ENCODE assay signal across 8 mouse cellular contexts in the genomic region with DNA sequence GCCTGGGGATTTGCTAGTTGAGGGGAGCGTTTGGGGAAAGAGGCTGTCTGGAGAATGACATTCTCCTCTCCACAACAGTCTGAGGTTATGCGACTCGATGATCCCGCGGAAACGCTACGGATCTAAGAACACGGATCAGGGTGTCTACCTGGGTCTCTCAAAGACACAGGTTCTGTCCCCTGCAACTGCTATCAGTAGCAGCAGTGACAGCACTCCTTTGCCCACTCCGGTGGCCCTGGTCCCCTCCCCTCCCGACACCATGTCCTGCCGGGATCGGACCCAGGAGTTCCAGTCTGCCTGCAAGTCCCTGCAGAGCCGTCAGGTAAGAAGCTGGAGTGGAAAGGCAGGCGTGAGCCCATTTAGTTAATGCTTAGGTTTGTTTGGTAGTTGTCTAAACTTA. TPM values are rescaled to one million over a fixed set of nuclear protein-coding genes. Genes with fewer than 3 reads are reported as not detected.
DNase-seq lines count a peak whose midpoint lies in the region; ATAC-seq lines count a peak whose summit lies in the region.

No protein-coding gene starts in this region.

- H3K4me2 ChIP-seq in intestine, embryonic 15.5 days (replicated peaks): peak overlapping the region; percentile 93
- H3K4me2 ChIP-seq in neural tube, embryonic 12.5 days (replicated peaks): peak overlapping the region; percentile 89

- no peaks in the 10 kb centered on the region for H3K27me3 ChIP-seq in megakaryocyte, embryonic 14.5 days (replicated peaks)
- no peaks in the 10 kb centered on the region for H3K27me3 ChIP-seq in intestine, embryonic 15.5 days (replicated peaks)
- no peaks in the 10 kb centered on the region for H3K27me3 ChIP-seq in neural tube, embryonic 12.5 days (replicated peaks)

- peak overlapping the region; percentile 90 for H3K9ac ChIP-seq in intestine, embryonic 15.5 days
- peak overlapping the region; percentile 83 for H3K9ac ChIP-seq in neural tube, embryonic 12.5 days

- peaks cover 82% of the 10 kb centered on the region for H3K36me3 ChIP-seq in megakaryocyte, embryonic 14.5 days (replicated peaks; ENCODE audit: low read length)
- peaks cover 46% of the 10 kb centered on the region for H3K36me3 ChIP-seq in intestine, embryonic 15.5 days
- peaks cover 63% of the 10 kb centered on the region for H3K36me3 ChIP-seq in neural tube, embryonic 12.5 days

- DNase-seq in CD4-positive, CD25-positive, alpha-beta regulatory T cell, adult 2 months (ENCODE audit: low read depth, low spot score): peak; percentile 24
- no peak for DNase-seq in c-Kit-positive CD71-positive TER-119-positive erythroid progenitor cells, embryonic 14.5 days (ENCODE audit: low spot score)
- DNase-seq in left cerebral cortex, adult 9 months (ENCODE audit: low spot score in 2 of 2): no peak

- H3K4me1 ChIP-seq in megakaryocyte, embryonic 14.5 days: peaks cover 41% of the 10 kb centered on the region
- peaks cover 19% of the 10 kb centered on the region for H3K4me1 ChIP-seq in intestine, embryonic 15.5 days (replicated peaks)
- H3K4me1 ChIP-seq in neural tube, embryonic 12.5 days: peaks cover 19% of the 10 kb centered on the region

- ATAC-seq in CD4-positive, CD25-positive, alpha-beta regulatory T cell, adult 4 months: no peak
- no peak for ATAC-seq in megakaryocyte, adult 5-6 weeks (ENCODE audit: poor library complexity, severe bottlenecking)
- no peak for ATAC-seq in intestine, embryonic 15.5 days
- ATAC-seq in neural tube, embryonic 12.5 days (ENCODE audit: low FRiP score, low read depth): no peak

- peak overlapping the region; percentile 95 for H3K27ac ChIP-seq in intestine, embryonic 15.5 days
- H3K27ac ChIP-seq in neural tube, embryonic 12.5 days: no peak overlapping the region

- peak overlapping the region; percentile 99 for H3K4me3 ChIP-seq in megakaryocyte, embryonic 14.5 days (replicated peaks)
- peak overlapping the region; percentile 91 for H3K4me3 ChIP-seq in intestine, embryonic 15.5 days (replicated peaks)
- H3K4me3 ChIP-seq in neural tube, embryonic 12.5 days: peak overlapping the region; percentile 76

- H3K9me3 ChIP-seq in megakaryocyte, embryonic 14.5 days: no peaks in the 10 kb centered on the region
- H3K9me3 ChIP-seq in intestine, embryonic 15.5 days: no peaks in the 10 kb centered on the region
- no peaks in the 10 kb centered on the region for H3K9me3 ChIP-seq in neural tube, embryonic 12.5 days

- 12% methylated on average over 14 of the region's 14 CpGs for WGBS in intestine, embryonic 15.5 days
- WGBS in neural tube, embryonic 12.5 days: 24% methylated on average over 14 of the region's 14 CpGs

RNA-seq across cellular contexts. Expression of a gene that starts 1.0 kb away (rescaled TPM):
- polyA plus RNA-seq in CD4-positive, CD25-positive, alpha-beta regulatory T cell, adult 4 months (2017; shearing (Covaris generic)): 100 to 1,000 TPM; 132 to 165 TPM
- polyA plus RNA-seq in megakaryocyte, embryonic 14.5 days (2012; ENCODE audit: insufficient read depth, low replicate concordance): 18.8 and 39.1 TPM in 2 replicates
- 40.9 and 55.3 TPM in 2 replicates for total RNA-seq in megakaryocyte, adult 5-6 weeks (2015)
- total RNA-seq in megakaryocyte, adult 5-6 weeks (2017): 40.8 and 65.6 TPM in 2 replicates
- 119 and 121 TPM in 2 replicates for polyA plus RNA-seq in intestine, embryonic 15.5 days (2015; fragmentation: Nextera tagmentation; extraction: Ambion mirVana)
- 129 TPM in 2 replicates for polyA plus RNA-seq in neural tube, embryonic 12.5 days (2016; fragmentation: Nextera tagmentation; extraction: Ambion mirVana)

RNA-seq across cellular contexts. Expression of a gene that starts 1.7 kb away (rescaled TPM):
- under 1 TPM in 1 of 2 experiments, not detected in 1; 0.75 TPM for polyA plus RNA-seq in CD4-positive, CD25-positive, alpha-beta regulatory T cell, adult 4 months (2017; shearing (Covaris generic))
- polyA plus RNA-seq in megakaryocyte, embryonic 14.5 days (2012; ENCODE audit: insufficient read depth, low replicate concordance): 0.86 TPM in 1 of 2 replicates, not detected in the other
- 0.83 TPM in 1 of 2 replicates, not detected in the other for total RNA-seq in megakaryocyte, adult 5-6 weeks (2015)
- 1.3 TPM in 1 of 2 replicates, not detected in the other for total RNA-seq in megakaryocyte, adult 5-6 weeks (2017)
- polyA plus RNA-seq in intestine, embryonic 15.5 days (2015; fragmentation: Nextera tagmentation; extraction: Ambion mirVana): 1.8 TPM in 2 replicates
- 2.3 and 3.6 TPM in 2 replicates for polyA plus RNA-seq in neural tube, embryonic 12.5 days (2016; fragmentation: Nextera tagmentation; extraction: Ambion mirVana)

RNA-seq across cellular contexts. Expression of a gene that starts 6.5 kb away (rescaled TPM):
- polyA plus RNA-seq in CD4-positive, CD25-positive, alpha-beta regulatory T cell, adult 4 months (2017; shearing (Covaris generic)): 10 to 100 TPM; 72.5 to 92.2 TPM
- polyA plus RNA-seq in megakaryocyte, embryonic 14.5 days (2012; ENCODE audit: insufficient read depth, low replicate concordance): 3.7 and 16.5 TPM in 2 replicates
- total RNA-seq in megakaryocyte, adult 5-6 weeks (2015): 30.3 and 37.1 TPM in 2 replicates
- total RNA-seq in megakaryocyte, adult 5-6 weeks (2017): 38.2 and 38.5 TPM in 2 replicates
- 77.3 and 88.5 TPM in 2 replicates for polyA plus RNA-seq in intestine, embryonic 15.5 days (2015; fragmentation: Nextera tagmentation; extraction: Ambion mirVana)
- polyA plus RNA-seq in neural tube, embryonic 12.5 days (2016; fragmentation: Nextera tagmentation; extraction: Ambion mirVana): 83.5 and 85.1 TPM in 2 replicates

RNA-seq across cellular contexts. Expression of a gene that starts 14.7 kb away (rescaled TPM):
- 100 to 1,000 TPM; 163 to 188 TPM for polyA plus RNA-seq in CD4-positive, CD25-positive, alpha-beta regulatory T cell, adult 4 months (2017; shearing (Covaris generic))
- 10.6 and 13.3 TPM in 2 replicates for polyA plus RNA-seq in megakaryocyte, embryonic 14.5 days (2012; ENCODE audit: insufficient read depth, low replicate concordance)
- 257 and 292 TPM in 2 replicates for total RNA-seq in megakaryocyte, adult 5-6 weeks (2015)
- 69.7 and 76.0 TPM in 2 replicates for total RNA-seq in megakaryocyte, adult 5-6 weeks (2017)
- polyA plus RNA-seq in intestine, embryonic 15.5 days (2015; fragmentation: Nextera tagmentation; extraction: Ambion mirVana): 143 and 146 TPM in 2 replicates
- polyA plus RNA-seq in neural tube, embryonic 12.5 days (2016; fragmentation: Nextera tagmentation; extraction: Ambion mirVana): 186 and 216 TPM in 2 replicates

RNA-seq across cellular contexts. Expression of a gene that starts 19.0 kb away (rescaled TPM):
- 10 to 100 TPM; 63.7 to 85.1 TPM for polyA plus RNA-seq in CD4-positive, CD25-positive, alpha-beta regulatory T cell, adult 4 months (2017; shearing (Covaris generic))
- 139 and 161 TPM in 2 replicates for polyA plus RNA-seq in megakaryocyte, embryonic 14.5 days (2012; ENCODE audit: insufficient read depth, low replicate concordance)
- 26.3 and 32.6 TPM in 2 replicates for total RNA-seq in megakaryocyte, adult 5-6 weeks (2015)
- 31.6 and 34.1 TPM in 2 replicates for total RNA-seq in megakaryocyte, adult 5-6 weeks (2017)
- 161 and 163 TPM in 2 replicates for polyA plus RNA-seq in intestine, embryonic 15.5 days (2015; fragmentation: Nextera tagmentation; extraction: Ambion mirVana)
- 144 and 147 TPM in 2 replicates for polyA plus RNA-seq in neural tube, embryonic 12.5 days (2016; fragmentation: Nextera tagmentation; extraction: Ambion mirVana)
